Mouse (Mus musculus): Measurements from ENCODE around the gene Brd3os. TPM values are rescaled to one million over a fixed set of nuclear protein-coding genes. Genes with fewer than 3 reads are reported as not detected.
A peak's percentile ranks its signal among the peaks of the same experiment; 100 is the strongest.

The Brd3os gene
- polyA plus RNA-seq, 1 experiment from 2014 or later, result 42.7 TPM

- no peak overlapping the region for H3K4me3 ChIP-seq
- no peaks in the 10 kb centered on the region for H3K9me3 ChIP-seq
Observed at GRCm38 (mm10) chr2:27447782-27448181, 5.7 kb downstream of the Brd3os start.

DNA sequence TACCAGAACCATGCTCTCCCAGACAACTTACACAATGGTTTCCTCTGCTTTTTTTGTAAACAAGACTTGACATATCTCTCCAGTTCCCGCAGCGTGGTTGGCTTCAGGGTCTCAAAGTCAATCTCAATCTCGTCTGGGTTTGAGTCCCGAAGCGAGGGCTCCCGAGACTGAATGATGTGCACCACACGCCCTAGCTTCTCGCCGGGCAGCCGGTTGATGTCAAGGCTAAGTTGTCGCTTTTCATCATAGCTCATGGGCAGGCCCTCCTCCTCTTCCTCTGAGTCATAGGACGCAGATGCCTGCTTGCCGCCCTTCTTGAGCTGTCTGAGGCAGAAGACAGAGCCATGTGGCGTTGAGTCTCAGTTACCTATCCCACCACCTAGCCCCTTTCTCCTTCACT is 8.1 kb downstream of the Brd3os start:
- 93% methylated on average over 14 of the region's 14 CpGs for WGBS
- ATAC-seq (replicated peaks), result no peak

More at GRCm38 (mm10) chr2:27447782-27448181, 5.7 kb downstream of the Brd3os start:
- Histone ChIP-seq H3K4me2 (no peak overlapping the region), H3K27me3 (replicated peaks) (no peaks in the 10 kb centered on the region), H3K4me1 (peaks cover 12% of the 10 kb centered on the region), H3K36me3 (replicated peaks) (peaks cover 61% of the 10 kb centered on the region), H3K27ac (no peak overlapping the region), H3K9ac (no peak overlapping the region)
- WGBS, result 89% methylated on average over 5 of the region's 5 CpGs
- no peak for ATAC-seq (replicated peaks)

GRCm38 (mm10) chr2:27459735-27460134 is 17.6 kb downstream of the Brd3os start:
- no peak overlapping the region for H3K4me3 ChIP-seq
- no peaks in the 10 kb centered on the region for H3K27me3 ChIP-seq (replicated peaks)
- 91% methylated on average over 7 of the region's 7 CpGs for WGBS
- H3K9ac ChIP-seq, result no peak overlapping the region
- H3K4me1 ChIP-seq, result no peaks in the 10 kb centered on the region
- no peaks in the 10 kb centered on the region for H3K9me3 ChIP-seq
- ATAC-seq (replicated peaks), result no peak
- H3K4me2 ChIP-seq, result no peak overlapping the region
- peaks cover 75% of the 10 kb centered on the region for H3K36me3 ChIP-seq (replicated peaks)
- no peak overlapping the region for H3K27ac ChIP-seq

More for the DNA sequence above, 8.1 kb downstream of the Brd3os start:
- H3K9ac ChIP-seq, result no peak overlapping the region
- H3K27ac ChIP-seq, result no peak overlapping the region
- no peaks in the 10 kb centered on the region for H3K9me3 ChIP-seq
- H3K27me3 ChIP-seq (replicated peaks), result no peaks in the 10 kb centered on the region
- no peaks in the 10 kb centered on the region for H3K4me1 ChIP-seq
- H3K4me2 ChIP-seq, result no peak overlapping the region
- H3K36me3 ChIP-seq (replicated peaks), result peaks cover 76% of the 10 kb centered on the region
- H3K4me3 ChIP-seq, result no peak overlapping the region

DNA sequence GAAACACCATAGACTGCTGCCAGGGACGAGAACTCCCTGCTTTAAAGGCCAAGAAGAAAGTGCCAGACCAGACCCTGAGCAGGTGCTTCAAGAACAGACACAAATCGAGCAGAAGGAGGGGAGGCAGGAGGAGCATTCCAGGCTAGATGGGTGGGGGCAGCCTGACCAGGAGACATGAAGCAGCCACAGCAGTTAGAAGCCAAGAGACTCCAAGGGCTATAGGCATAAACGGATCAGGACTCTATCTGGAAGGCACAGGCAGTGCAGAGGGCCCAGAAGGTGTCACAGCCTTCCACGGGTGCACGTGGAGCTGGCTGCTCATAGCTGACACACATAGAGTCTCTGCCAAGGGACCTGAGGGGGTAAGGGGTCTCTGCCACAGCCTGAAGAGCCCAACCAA is 18.0 kb downstream of the Brd3os start:
- Histone ChIP-seq H3K4me3 (no peak overlapping the region), H3K9ac (no peak overlapping the region), H3K27me3 (replicated peaks) (no peaks in the 10 kb centered on the region), H3K36me3 (replicated peaks) (peaks cover 72% of the 10 kb centered on the region), H3K4me2 (no peak overlapping the region), H3K9me3 (no peaks in the 10 kb centered on the region), H3K27ac (no peak overlapping the region), H3K4me1 (no peaks in the 10 kb centered on the region)
- WGBS, result 87% methylated on average over 5 of the region's 5 CpGs
- no peak for ATAC-seq (replicated peaks)

DNA sequence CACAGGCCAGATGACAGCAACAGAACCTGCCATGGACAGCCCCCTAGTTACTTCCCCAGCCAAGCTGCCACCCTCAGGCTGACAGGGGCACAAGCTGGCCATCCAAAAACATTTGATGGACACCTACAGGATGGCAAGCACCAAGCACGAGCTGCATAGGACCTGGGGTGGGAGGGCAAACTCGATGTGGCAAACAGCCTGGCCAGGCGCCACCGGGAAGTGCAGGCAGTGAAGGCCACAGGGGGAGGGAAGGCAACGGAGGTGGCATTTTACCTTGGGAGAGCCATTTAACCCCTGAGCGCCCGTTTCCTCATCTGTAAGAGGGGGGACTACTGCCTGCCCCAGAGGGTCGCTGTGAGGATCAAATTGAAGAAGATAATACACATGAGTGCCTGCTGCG is 18.5 kb downstream of the Brd3os start:
- Histone ChIP-seq H3K4me1 (no peaks in the 10 kb centered on the region), H3K4me2 (no peak overlapping the region), H3K4me3 (no peak overlapping the region), H3K9me3 (no peaks in the 10 kb centered on the region), H3K27ac (no peak overlapping the region), H3K36me3 (replicated peaks) (peaks cover 71% of the 10 kb centered on the region), H3K27me3 (replicated peaks) (no peaks in the 10 kb centered on the region), H3K9ac (no peak overlapping the region)
- WGBS, result 71% methylated on average over 9 of the region's 9 CpGs
- no peak for ATAC-seq (replicated peaks)

DNA sequence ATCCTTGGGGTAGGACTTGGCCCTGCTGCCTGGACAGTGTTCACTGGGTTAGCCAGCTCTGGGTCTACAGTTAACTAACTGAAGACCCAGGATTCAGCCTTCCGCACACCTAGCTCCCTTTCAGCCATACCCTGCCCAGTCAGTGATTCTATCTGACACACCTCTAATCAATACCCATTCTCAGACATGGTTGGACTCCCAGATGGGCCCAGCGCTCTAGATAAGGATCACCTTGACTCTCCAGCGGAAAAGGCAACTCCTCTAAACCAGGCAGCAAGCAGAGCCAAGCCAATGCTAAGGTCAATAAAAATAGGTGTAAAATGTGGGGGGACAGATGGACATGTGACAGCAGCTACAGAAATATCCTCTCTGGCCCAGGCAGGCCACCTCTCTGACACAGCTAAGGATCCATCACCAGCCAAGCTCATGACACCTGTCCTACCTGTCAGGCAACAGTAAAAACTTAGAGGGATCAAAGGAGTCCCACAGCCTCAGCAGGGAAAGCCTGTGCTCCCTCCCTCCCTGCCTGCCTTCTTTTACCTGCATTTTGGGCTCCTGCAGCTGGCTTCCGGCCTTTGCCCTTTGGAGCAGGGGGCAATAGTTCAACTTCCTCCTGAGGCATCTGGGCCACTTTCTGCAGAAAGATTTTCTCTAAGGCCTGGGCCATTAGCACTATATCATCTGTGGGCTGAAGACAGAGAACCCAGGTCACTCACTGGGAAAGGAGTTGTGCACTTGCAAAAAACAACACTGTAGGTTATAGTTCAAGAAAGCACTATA is 19.9 kb downstream of the Brd3os start:
- Histone ChIP-seq H3K9me3 (no peaks in the 10 kb centered on the region), H3K9ac (no peak overlapping the region), H3K4me1 (no peaks in the 10 kb centered on the region), H3K36me3 (replicated peaks) (peaks cover 57% of the 10 kb centered on the region), H3K4me2 (no peak overlapping the region), H3K27ac (no peak overlapping the region), H3K4me3 (no peak overlapping the region), H3K27me3 (replicated peaks) (no peaks in the 10 kb centered on the region)
- no peak for ATAC-seq (replicated peaks)
- WGBS, result 99% methylated on average over 4 of the region's 4 CpGs

DNA sequence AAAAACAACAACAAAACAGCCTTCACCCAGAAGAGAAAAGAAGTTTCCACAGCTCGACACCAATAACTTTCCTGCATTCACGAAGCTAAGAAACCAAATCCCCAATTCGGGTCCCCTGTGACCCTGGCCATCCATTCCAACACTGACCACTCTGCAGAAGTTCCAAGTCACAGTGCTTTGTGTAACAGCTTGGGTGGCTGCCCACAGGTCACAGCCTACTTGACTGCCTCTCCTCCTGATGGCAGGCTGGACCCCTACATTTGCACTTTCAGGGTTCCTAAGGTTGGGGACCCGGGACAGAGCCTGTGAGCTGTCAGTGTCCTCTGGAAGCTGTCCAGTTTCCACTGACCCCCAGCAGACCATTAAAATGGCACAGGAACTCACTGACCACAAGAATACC is 20.8 kb downstream of the Brd3os start:
- Histone ChIP-seq H3K9ac (no peak overlapping the region), H3K27me3 (replicated peaks) (no peaks in the 10 kb centered on the region), H3K27ac (no peak overlapping the region), H3K4me3 (no peak overlapping the region), H3K36me3 (replicated peaks) (peaks cover 51% of the 10 kb centered on the region), H3K4me2 (no peak overlapping the region), H3K4me1 (no peaks in the 10 kb centered on the region), H3K9me3 (no peaks in the 10 kb centered on the region)
- no peak for ATAC-seq (replicated peaks)
- WGBS, result 90% methylated on average over 4 of the region's 4 CpGs

DNA sequence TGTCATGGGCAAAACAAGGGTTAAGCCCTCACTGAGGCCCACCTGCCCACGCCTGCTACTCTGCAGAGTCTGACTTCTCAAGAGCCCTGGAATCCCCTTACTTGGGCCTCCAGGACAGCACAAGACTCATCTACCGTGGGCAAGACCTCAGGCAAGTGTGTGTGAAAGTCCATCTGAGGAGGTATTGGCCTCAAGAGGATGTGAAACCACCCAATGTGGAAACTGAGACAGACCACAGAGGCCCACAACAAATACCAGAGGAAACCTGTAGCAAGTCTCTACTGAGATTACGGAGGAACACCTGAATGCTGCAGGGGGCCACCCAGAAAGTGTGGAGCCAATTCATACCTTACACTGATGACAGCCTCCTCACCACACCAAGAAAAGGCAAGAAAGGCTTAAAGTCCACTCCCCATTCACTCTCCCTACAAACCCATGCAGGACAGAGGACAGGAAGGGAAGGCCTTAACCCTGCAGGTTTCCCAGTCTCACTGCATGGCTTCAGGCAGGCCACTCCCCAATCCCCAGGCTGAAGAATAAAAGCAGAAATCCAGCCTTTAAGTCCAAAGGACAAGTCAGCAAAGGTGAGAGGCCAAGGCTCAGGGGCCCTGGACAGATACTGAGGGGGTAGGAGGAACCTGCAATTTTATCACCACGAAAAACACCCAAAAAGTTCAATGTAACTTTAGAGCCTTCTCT is 27.3 kb downstream of the Brd3os start:
- H3K9me3 ChIP-seq, result no peaks in the 10 kb centered on the region
- H3K9ac ChIP-seq, result no peak overlapping the region
- 87% methylated on average over 4 of the region's 4 CpGs for WGBS
- peaks cover 59% of the 10 kb centered on the region for H3K4me1 ChIP-seq
- H3K27ac ChIP-seq, result no peak overlapping the region
- no peak for ATAC-seq (replicated peaks)
- H3K4me2 ChIP-seq, result no peak overlapping the region
- H3K27me3 ChIP-seq (replicated peaks), result no peaks in the 10 kb centered on the region
- H3K4me3 ChIP-seq, result no peak overlapping the region
- peaks cover 2% of the 10 kb centered on the region; the same call in 1 of the 2 replicates for H3K36me3 ChIP-seq (replicated peaks)

GRCm38 (mm10) chr2:27469991-27470355 is 27.8 kb downstream of the Brd3os start:
- H3K4me3 ChIP-seq, result no peak overlapping the region
- peaks cover 59% of the 10 kb centered on the region for H3K4me1 ChIP-seq
- H3K36me3 ChIP-seq (replicated peaks), result peaks cover 2% of the 10 kb centered on the region; the same call in 1 of the 2 replicates
- 73% methylated on average over 3 of the region's 3 CpGs for WGBS
- no peak overlapping the region for H3K4me2 ChIP-seq
- H3K27me3 ChIP-seq (replicated peaks), result no peaks in the 10 kb centered on the region
- H3K9ac ChIP-seq, result no peak overlapping the region
- H3K27ac ChIP-seq, result no peak overlapping the region
- no peaks in the 10 kb centered on the region for H3K9me3 ChIP-seq
- ATAC-seq (replicated peaks), result no peak

DNA sequence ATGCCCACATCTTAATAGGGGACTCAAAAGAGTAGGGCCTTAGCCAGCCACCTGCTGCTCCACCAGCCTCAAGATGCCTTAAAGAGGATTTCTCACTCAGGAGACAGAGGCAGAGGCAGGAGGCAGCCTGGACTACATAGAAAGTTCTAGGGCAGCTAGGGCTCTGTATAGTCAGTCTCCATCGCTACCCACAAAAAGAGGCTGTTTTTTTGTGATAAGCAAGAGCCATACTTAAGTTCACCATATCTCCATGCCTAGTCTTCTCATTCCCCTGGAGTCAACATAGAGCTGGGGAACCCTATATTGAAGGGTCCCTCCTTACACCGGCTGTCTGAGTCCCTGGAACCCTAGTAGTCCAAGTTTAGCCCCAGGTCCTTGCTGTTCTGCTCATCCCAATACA is 28.4 kb downstream of the Brd3os start:
- Histone ChIP-seq H3K27ac (no peak overlapping the region), H3K4me1 (peaks cover 59% of the 10 kb centered on the region), H3K9me3 (no peaks in the 10 kb centered on the region), H3K36me3 (replicated peaks) (peaks cover 1% of the 10 kb centered on the region; the same call in 1 of the 2 replicates), H3K9ac (no peak overlapping the region), H3K4me2 (no peak overlapping the region), H3K27me3 (replicated peaks) (no peaks in the 10 kb centered on the region), H3K4me3 (no peak overlapping the region)
- ATAC-seq (replicated peaks), result no peak
- 92% methylated on average over 2 of the region's 2 CpGs for WGBS

- Histone ChIP-seq H3K4me1 (peaks cover 60% of the 10 kb centered on the region), H3K9me3 (no peaks in the 10 kb centered on the region), H3K36me3 (replicated peaks) (no peaks in the 10 kb centered on the region; the same call in 1 of the 2 replicates), H3K4me3 (no peak overlapping the region), H3K4me2 (no peak overlapping the region), H3K27me3 (replicated peaks) (no peaks in the 10 kb centered on the region), H3K9ac (no peak overlapping the region), H3K27ac (no peak overlapping the region)
- no peak for ATAC-seq (replicated peaks)
Observed at GRCm38 (mm10) chr2:27471170-27471584, 29.1 kb downstream of the Brd3os start.

- Histone ChIP-seq H3K9ac (peak overlapping the region; percentile 88), H3K27me3 (replicated peaks) (no peaks in the 10 kb centered on the region), H3K4me3 (peak overlapping the region; percentile 78), H3K4me2 (peak overlapping the region; percentile 96), H3K27ac (no peak overlapping the region), H3K9me3 (no peaks in the 10 kb centered on the region), H3K4me1 (peaks cover 67% of the 10 kb centered on the region), H3K36me3 (replicated peaks) (no peaks in the 10 kb centered on the region)
- 69% methylated on average over 7 of the region's 7 CpGs for WGBS
- no peak for ATAC-seq (replicated peaks)
Observed at GRCm38 (mm10) chr2:27473061-27473765, 31.1 kb downstream of the Brd3os start.
